Mouse (Mus musculus): Measurements from ENCODE around the gene Kdm4a. TPM values are rescaled to one million over a fixed set of nuclear protein-coding genes. Genes with fewer than 3 reads are reported as not detected.

Gene Kdm4a
- polyA plus RNA-seq (2015; fragmentation: Nextera tagmentation; extraction: Ambion mirVana): 20.3 and 23.4 TPM in 2 replicates

DNA sequence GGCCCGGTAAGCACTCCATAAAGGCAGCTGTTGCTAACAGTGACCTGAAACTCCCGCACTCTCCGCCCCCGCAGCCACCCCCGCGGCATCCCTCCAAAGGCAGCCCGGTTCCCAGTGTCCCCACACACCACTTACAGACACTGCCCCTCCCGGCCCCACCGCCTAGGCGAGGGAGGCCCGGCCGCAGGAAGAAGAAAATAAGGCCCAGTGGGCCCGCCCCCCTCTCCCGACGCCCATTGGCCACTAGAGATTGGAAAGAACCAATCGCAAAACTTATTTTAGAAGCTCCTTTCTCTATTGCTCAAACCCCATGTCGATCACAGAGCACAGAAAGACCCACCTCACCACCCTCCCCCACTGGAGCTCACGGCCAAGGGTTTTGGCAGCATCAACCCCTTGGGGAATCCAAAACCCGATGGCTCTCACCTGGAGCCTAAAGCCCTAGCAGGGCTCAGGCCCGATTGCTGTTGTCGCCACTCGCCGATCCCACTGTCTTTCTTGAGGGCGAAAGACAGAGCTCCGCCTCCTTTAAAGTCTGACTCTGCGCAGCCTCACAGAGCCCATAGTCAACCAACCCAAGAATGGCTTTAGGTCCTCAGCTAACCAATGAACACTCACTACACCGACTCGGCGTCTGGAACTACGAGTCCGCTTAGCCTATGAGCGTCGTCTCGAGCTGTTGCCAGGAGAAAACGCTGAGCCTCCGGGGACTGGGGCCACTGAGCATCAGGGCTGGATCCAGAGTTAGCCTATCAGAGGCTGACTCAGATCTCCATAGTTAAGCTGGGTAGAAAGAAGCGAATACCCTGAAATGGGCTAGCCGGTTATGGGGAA is at the start of gene Kdm4a:
Gene Kdm4a, minus strand, starts transcription at position 577 of the 834 bp plus-strand sequence.
- Histone ChIP-seq H3K27me3 (replicated peaks; ENCODE audit: insufficient read depth, low read length) (no peaks in the 10 kb centered on the region), H3K36me3 (ENCODE audit: insufficient read depth, low read length) (peaks cover 15% of the 10 kb centered on the region), H3K9ac (replicated peaks; ENCODE audit: low read depth) (peak within 1 kb of the TSS; percentile 83), H3K4me3 (ENCODE audit: low read depth, low read length) (peak within 1 kb of the TSS; percentile 78), H3K4me2 (replicated peaks; ENCODE audit: low read depth, low read length) (peak within 1 kb of the TSS; percentile 54), H3K4me1 (ENCODE audit: insufficient read depth, low read depth, low read length) (no peaks in the 10 kb centered on the region), H3K9me3 (ENCODE audit: low read length) (no peaks in the 10 kb centered on the region), H3K27ac (ENCODE audit: low read length) (peak within 1 kb of the TSS; percentile 95)
- ATAC-seq (peak; percentile 99), DNase-seq (ENCODE audit: low spot score) (peak; percentile 99)
- TF ChIP-seq EP300 (IDR thresholded peaks at IDR 0.05) (peak; percentile 70), CTCF (IDR thresholded peaks at IDR 0.05) (no peak; the same call in 1 of the 2 replicates)
- WGBS: under 1% methylated on average over 38 of the region's 38 CpGs

DNA sequence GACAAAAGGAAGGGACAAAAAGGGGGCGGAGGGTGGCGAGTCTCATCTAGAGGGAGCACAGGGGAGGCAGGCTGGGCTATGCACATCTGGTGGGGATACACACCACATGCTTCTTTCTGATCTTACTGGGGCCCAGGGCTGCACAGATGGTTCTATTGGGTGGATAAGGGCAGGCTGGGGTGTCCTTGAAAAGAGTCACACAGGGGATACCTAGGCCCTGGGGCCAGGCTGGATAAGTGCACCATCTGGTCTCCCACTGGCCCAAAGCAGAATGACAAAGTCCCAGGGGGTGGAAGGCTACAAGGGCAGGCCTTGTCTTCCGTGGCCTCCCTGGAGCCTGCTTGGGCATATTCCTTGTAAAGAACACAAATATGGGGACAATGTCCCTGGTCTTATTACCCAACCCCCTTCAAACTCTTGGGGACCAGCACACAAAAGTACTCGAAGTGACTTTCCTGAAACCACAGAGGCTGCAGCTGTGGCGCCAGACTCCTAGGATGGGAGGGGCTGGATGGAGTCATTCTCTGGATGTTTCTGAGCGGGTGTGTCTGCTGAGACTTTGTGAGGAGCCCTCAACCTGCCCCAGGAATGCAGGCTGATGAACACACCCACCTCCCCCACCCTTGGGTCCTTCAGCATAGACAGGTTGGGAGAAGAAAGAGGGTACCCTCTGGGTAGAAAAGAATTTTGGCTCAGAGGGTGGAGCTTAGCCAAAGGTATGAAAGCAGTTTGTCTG is 49.4 kb upstream of the Kdm4a start:
- TF ChIP-seq EP300 (IDR thresholded peaks at IDR 0.05) (peak; percentile 99), CTCF (IDR thresholded peaks at IDR 0.05) (no peak)
- ATAC-seq (peak; percentile 95), DNase-seq (ENCODE audit: low spot score) (peak; percentile 90)
- Histone ChIP-seq H3K27me3 (replicated peaks; ENCODE audit: insufficient read depth, low read length) (no peaks in the 10 kb centered on the region), H3K4me1 (ENCODE audit: insufficient read depth, low read depth, low read length) (no peaks in the 10 kb centered on the region), H3K27ac (ENCODE audit: low read length) (peak overlapping the region; percentile 74), H3K9ac (replicated peaks; ENCODE audit: low read depth) (no peak overlapping the region), H3K36me3 (ENCODE audit: insufficient read depth, low read length) (peaks cover 19% of the 10 kb centered on the region), H3K4me3 (ENCODE audit: low read depth, low read length) (no peak overlapping the region), H3K9me3 (ENCODE audit: low read length) (no peaks in the 10 kb centered on the region), H3K4me2 (replicated peaks; ENCODE audit: low read depth, low read length) (no peak overlapping the region)
- WGBS: 65% methylated on average over 6 of the region's 6 CpGs

DNA sequence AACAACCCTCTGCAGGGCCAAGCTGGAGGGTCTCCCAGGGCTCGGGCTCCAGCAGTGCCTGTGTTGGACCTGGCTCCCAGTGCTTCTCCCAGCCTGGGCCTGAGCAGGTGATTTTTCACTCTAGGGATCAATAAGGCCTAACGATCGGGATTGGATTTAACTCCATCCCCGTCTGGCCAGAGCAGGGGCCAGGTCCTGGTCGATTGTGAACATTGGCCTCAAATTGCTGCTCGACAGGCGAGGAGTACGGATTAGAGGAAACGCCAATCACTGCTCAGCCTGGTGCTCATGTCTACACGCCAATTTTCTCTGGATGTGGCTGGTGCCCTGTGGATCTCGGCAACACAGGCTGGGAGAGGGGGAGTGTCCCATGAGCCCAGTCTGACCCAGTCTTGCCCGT is 47.6 kb upstream of the Kdm4a start:
- TF ChIP-seq EP300 (IDR thresholded peaks at IDR 0.05) (no peak), CTCF (IDR thresholded peaks at IDR 0.05) (no peak)
- no peak overlapping the region for H3K27ac ChIP-seq (ENCODE audit: low read length)
- ATAC-seq (no peak), DNase-seq (ENCODE audit: low spot score) (no peak)
- no peaks in the 10 kb centered on the region for H3K4me1 ChIP-seq (ENCODE audit: insufficient read depth, low read depth, low read length)
- WGBS: 89% methylated on average over 12 of the region's 12 CpGs
- no peak overlapping the region for H3K4me2 ChIP-seq (replicated peaks; ENCODE audit: low read depth, low read length)
- H3K4me3 ChIP-seq (ENCODE audit: low read depth, low read length): no peak overlapping the region
- no peak overlapping the region for H3K9ac ChIP-seq (replicated peaks; ENCODE audit: low read depth)
- H3K27me3 ChIP-seq (replicated peaks; ENCODE audit: insufficient read depth, low read length): no peaks in the 10 kb centered on the region
- H3K9me3 ChIP-seq (ENCODE audit: low read length): no peaks in the 10 kb centered on the region
- H3K36me3 ChIP-seq (ENCODE audit: insufficient read depth, low read length): peaks cover 15% of the 10 kb centered on the region

DNA sequence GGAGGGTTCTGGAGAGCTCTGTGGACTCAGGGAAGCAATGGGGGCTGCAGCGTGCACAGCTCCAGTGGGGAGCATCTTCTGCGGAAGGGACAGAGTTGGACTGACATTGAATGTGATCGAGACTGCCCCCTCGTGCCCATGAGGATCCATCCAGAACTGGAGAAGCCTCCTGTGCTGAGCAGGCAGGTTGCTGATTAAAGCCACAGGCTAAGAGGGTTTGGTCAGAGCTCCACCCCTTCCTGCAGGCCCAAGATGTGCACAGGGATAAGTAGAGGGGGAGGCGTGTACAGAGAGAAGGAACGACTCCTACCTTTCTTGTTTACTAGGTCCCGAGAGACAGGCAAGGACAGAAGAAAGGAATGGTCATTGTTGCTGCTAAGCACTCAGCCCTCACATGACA is 41.4 kb upstream of the Kdm4a start:
- H3K4me1 ChIP-seq (ENCODE audit: insufficient read depth, low read depth, low read length): no peaks in the 10 kb centered on the region
- TF ChIP-seq EP300 (IDR thresholded peaks at IDR 0.05) (no peak), CTCF (IDR thresholded peaks at IDR 0.05) (no peak)
- H3K4me3 ChIP-seq (ENCODE audit: low read depth, low read length): no peak overlapping the region
- DNase-seq (ENCODE audit: low spot score): no peak
- peaks cover 17% of the 10 kb centered on the region for H3K36me3 ChIP-seq (ENCODE audit: insufficient read depth, low read length)
- no peaks in the 10 kb centered on the region for H3K9me3 ChIP-seq (ENCODE audit: low read length)
- WGBS: 66% methylated on average over 7 of the region's 7 CpGs
- H3K4me2 ChIP-seq (replicated peaks; ENCODE audit: low read depth, low read length): no peak overlapping the region
- H3K27ac ChIP-seq (ENCODE audit: low read length): no peak overlapping the region
- peak; percentile 32 for ATAC-seq
- H3K27me3 ChIP-seq (replicated peaks; ENCODE audit: insufficient read depth, low read length): no peaks in the 10 kb centered on the region
- no peak overlapping the region for H3K9ac ChIP-seq (replicated peaks; ENCODE audit: low read depth)

DNA sequence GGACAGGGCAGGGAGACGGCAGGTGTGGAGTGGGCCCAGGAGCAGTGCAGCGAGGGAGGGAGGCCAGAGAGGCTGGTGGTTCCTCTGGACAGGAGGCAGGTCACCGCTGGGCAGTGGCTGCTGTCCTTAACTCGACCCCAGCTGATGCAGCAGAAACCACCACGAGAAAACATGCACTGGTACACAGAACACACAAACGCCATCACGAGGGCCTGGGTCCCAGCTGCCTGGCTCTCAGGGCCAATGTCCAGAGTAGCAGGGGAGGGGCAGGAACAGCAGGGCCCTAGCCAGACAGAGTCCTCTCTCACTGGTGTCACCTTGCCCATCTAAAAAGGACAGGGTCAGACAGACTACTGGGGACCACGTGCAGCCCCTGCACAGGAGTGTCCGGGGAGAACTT is 40.9 kb upstream of the Kdm4a start:
- H3K9me3 ChIP-seq (ENCODE audit: low read length): no peaks in the 10 kb centered on the region
- no peak overlapping the region for H3K4me3 ChIP-seq (ENCODE audit: low read depth, low read length)
- 76% methylated on average over 9 of the region's 9 CpGs for WGBS
- no peak for DNase-seq (ENCODE audit: low spot score)
- no peaks in the 10 kb centered on the region for H3K27me3 ChIP-seq (replicated peaks; ENCODE audit: insufficient read depth, low read length)
- no peak overlapping the region for H3K27ac ChIP-seq (ENCODE audit: low read length)
- no peak overlapping the region for H3K4me2 ChIP-seq (replicated peaks; ENCODE audit: low read depth, low read length)
- TF ChIP-seq CTCF (IDR thresholded peaks at IDR 0.05) (no peak), EP300 (IDR thresholded peaks at IDR 0.05) (no peak)
- H3K9ac ChIP-seq (replicated peaks; ENCODE audit: low read depth): no peak overlapping the region
- peaks cover 20% of the 10 kb centered on the region for H3K36me3 ChIP-seq (ENCODE audit: insufficient read depth, low read length)
- ATAC-seq: no peak
- H3K4me1 ChIP-seq (ENCODE audit: insufficient read depth, low read depth, low read length): no peaks in the 10 kb centered on the region

DNA sequence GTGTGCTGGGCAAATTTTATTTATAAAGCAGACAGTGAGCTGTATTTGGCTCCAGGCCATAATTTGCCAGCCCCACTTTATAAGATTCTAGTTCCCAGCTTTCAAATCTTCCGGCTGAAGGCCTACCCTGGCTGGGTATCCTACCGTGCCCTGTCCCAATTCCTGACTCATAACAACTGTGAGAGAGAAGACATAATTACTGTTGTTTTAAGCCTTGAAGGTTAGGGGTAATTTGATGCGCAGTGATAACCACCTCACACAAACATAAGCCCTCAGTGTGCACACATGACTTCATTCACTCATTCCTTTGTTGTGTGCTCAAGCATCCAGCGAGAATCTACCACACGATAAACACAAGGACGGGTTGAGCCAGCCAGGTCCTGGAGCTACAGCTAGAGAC is 39.6 kb upstream of the Kdm4a start:
- Histone ChIP-seq H3K27ac (ENCODE audit: low read length) (no peak overlapping the region), H3K9me3 (ENCODE audit: low read length) (no peaks in the 10 kb centered on the region), H3K4me3 (ENCODE audit: low read depth, low read length) (no peak overlapping the region), H3K4me2 (replicated peaks; ENCODE audit: low read depth, low read length) (no peak overlapping the region), H3K9ac (replicated peaks; ENCODE audit: low read depth) (no peak overlapping the region), H3K4me1 (ENCODE audit: insufficient read depth, low read depth, low read length) (no peaks in the 10 kb centered on the region), H3K27me3 (replicated peaks; ENCODE audit: insufficient read depth, low read length) (no peaks in the 10 kb centered on the region), H3K36me3 (ENCODE audit: insufficient read depth, low read length) (peaks cover 22% of the 10 kb centered on the region; the same call in 1 of the 2 replicates)
- no peak for TF ChIP-seq CTCF (IDR thresholded peaks at IDR 0.05)
- TF ChIP-seq EP300 (IDR thresholded peaks at IDR 0.05): no peak
- WGBS: 81% methylated on average over 6 of the region's 6 CpGs
- DNase-seq (ENCODE audit: low spot score) (no peak), ATAC-seq (no peak)
